Mouse (Mus musculus): Measurements from ENCODE around the gene Snx30. TPM values are rescaled to one million over a fixed set of nuclear protein-coding genes. Genes with fewer than 3 reads are reported as not detected.
A peak's percentile ranks its signal among the peaks of the same experiment; 100 is the strongest.

The Snx30 gene
- polyA plus RNA-seq (2015; fragmentation: Nextera tagmentation; extraction: Ambion mirVana), result 7.5 and 9.3 TPM in 2 replicates

DNA sequence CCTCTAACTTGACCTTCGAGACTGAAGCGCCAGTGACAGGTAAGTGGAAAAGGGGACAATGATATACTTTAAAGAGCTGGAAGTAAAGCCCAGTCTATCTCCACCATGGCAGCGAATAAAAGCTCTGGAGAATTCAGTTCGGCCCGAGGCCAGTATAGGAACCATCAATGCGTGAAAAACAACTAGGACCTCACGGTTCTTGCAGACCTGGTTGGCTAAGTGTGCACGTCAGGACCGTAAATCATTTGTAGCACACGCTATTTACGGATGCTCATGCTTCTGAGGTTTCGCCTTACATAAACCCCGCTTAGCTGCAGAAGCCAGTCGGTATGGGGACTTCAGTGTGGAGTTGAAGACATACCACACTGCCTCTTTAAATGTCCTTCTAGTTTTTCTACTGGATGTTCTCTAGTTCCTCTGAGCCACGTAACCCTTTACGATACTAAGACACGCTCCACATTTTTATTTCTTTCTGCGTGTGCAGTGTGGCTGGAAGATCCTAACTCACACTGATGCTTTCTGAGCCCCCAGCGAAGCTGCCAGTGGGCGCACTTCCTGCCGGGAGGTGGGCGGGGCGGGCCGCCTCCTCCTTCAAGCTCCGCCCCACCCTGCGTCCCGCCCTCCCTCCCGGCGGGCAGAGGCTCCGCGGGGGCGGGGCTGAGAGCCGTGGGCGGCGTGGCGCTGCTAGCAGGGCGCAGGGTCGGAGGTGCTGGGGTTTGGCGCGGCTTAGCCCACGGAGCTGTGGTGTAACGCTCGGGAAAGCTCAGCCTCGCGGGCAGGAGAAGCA is at the start of gene Snx30:
TSS of gene Snx30 (plus strand) at position 660 of the 787 bp plus-strand sequence.
- Histone ChIP-seq H3K9me3 (no peaks in the 10 kb centered on the region), H3K4me1 (peaks cover 13% of the 10 kb centered on the region), H3K4me3 (peak within 1 kb of the TSS; percentile 90), H3K27me3 (no peaks in the 10 kb centered on the region), H3K9ac (peak within 1 kb of the TSS; percentile 77), H3K27ac (peak within 1 kb of the TSS; percentile 82), H3K36me3 (no peaks in the 10 kb centered on the region), H3K4me2 (peak within 1 kb of the TSS; percentile 93)
- WGBS, result 2% methylated on average over 43 of the region's 45 CpGs
- ATAC-seq (ENCODE audit: insufficient number of reproducible peaks, low FRiP score, low TSS enrichment, low read depth), result peak; percentile 89

- Histone ChIP-seq H3K36me3 (peaks cover 4% of the 10 kb centered on the region; the same call in 1 of the 2 replicates), H3K9ac (no peak overlapping the region), H3K4me2 (no peak overlapping the region), H3K27ac (no peak overlapping the region), H3K27me3 (no peaks in the 10 kb centered on the region), H3K4me3 (no peak overlapping the region), H3K4me1 (peaks cover 4% of the 10 kb centered on the region), H3K9me3 (no peaks in the 10 kb centered on the region)
- 63% methylated on average over 9 of the region's 9 CpGs for WGBS
- no peak for ATAC-seq (ENCODE audit: insufficient number of reproducible peaks, low FRiP score, low TSS enrichment, low read depth)
Measured at GRCm38 (mm10) chr4:59756332-59757082, 49.1 kb upstream of the Snx30 start.

DNA sequence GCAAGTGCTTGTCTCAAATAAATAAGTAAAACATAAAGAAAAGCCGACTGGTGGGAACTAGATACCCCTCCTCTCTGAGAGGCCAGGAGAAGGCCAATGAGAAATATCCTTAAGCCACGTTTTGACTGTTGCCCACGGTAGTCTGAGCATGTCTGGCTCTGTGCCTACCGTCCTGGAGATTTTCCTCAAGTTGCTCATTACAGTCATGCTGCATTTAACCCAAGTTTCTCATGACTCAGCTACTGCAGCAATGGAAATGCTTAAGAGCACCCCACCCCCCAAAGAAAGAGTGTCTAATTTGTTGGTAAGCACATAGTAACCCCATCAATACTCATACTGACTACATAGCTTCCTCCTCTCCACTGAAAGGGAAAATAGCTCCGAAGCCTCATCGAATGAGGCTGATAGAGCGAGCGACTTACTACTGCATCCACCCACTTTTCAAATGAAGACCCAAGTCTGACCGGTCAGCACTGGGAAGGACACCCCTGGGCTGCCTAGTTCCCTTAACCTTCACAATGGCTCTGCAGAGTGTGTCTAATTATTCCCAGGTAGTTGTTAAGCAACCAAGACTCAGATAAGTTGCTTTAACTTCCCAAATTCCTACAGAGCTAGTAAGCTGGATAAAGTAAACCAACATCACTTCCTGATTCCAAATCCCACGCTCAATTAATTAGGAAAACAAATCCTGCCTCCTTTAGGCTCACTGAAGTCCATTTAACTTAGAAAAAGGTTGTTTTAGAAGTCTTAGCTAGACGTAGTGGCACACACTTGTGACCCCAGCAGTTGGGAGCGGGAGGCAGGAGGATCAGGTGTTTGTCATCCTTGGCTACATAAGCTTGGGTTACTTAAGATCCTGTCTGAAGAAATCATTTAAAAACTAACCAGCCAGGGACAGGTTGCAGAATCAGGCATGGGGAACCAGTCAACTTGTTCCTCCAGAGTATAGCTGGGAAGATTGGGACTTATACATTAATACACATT is 47.9 kb upstream of the Snx30 start:
- Histone ChIP-seq H3K4me1 (peaks cover 4% of the 10 kb centered on the region), H3K4me3 (no peak overlapping the region)
- 66% methylated on average over 12 of the region's 12 CpGs for WGBS

DNA sequence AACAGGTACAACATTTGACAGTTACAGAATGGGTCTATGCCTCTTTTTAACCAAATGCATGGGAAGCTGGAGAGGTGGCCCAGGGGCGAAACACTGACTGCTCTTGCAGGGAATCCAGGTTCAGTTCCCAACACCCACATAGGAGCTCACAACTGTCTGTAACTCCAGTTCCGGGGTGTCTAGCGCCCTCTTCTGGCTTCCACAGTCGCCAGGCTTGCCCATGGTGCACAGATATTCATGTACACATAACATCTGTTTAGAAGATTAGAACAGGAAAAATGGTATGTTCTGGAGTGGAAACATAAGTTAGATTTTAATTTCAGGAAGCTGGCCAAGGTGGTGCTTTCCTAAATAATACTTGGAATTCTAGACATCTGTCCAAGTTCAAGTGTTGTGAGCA is 45.6 kb upstream of the Snx30 start:
- H3K36me3 ChIP-seq, result no peaks in the 10 kb centered on the region
- H3K9ac ChIP-seq, result no peak overlapping the region
- no peak overlapping the region for H3K4me3 ChIP-seq
- ATAC-seq (ENCODE audit: insufficient number of reproducible peaks, low FRiP score, low TSS enrichment, low read depth), result no peak
- no peaks in the 10 kb centered on the region for H3K27me3 ChIP-seq
- H3K4me2 ChIP-seq, result no peak overlapping the region
- peaks cover 5% of the 10 kb centered on the region for H3K4me1 ChIP-seq
- no peaks in the 10 kb centered on the region for H3K9me3 ChIP-seq
- WGBS, result 74% methylated on average over 4 of the region's 4 CpGs
- H3K27ac ChIP-seq, result no peak overlapping the region

More for the DNA sequence above, 47.9 kb upstream of the Snx30 start:
- Histone ChIP-seq H3K4me2 (no peak overlapping the region), H3K27me3 (no peaks in the 10 kb centered on the region), H3K27ac (no peak overlapping the region), H3K36me3 (0 out of 2 replicates have a peak, but pooled peaks cover 2% of the 10 kb centered on the region), H3K9ac (no peak overlapping the region), H3K9me3 (no peaks in the 10 kb centered on the region)
- ATAC-seq (ENCODE audit: insufficient number of reproducible peaks, low FRiP score, low TSS enrichment, low read depth), result no peak

DNA sequence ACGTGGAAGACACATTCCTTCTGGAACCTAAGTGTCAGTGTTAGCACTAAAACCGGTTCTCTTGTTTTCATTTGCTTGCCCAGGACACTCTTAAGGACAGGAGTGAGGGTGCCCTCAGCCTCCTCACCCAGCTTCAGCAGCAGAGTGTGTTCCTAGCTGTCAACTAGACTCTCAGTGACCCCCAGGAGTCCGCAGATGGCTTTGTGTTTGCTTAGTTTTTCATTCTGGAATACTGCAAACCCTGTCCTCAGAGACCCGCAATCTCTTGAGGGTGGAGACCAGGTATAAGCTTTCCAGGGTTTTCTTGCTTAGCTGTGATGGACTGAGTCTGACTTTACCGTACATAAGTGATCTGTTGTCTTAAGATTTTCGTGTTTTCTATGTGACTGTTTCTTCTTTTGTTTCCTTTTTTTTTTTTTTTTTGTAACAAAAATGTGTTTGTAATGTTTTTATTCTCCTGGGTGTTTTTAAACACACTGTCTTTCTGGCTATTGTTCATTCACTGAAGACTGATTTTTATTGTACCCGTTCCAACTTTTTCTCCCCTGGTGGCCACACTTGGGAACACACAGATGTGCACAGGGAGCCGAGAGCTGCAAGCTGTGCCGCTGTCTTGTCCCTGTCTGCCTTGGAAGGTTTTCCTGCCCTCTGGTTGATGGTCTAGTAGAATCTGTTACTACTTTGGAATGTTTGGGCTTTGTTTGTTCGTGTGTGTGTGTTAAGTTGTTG is 44.8 kb upstream of the Snx30 start:
- WGBS, result 50% methylated on average over 10 of the region's 10 CpGs
- Histone ChIP-seq H3K27me3 (no peaks in the 10 kb centered on the region), H3K9ac (no peak overlapping the region), H3K4me2 (no peak overlapping the region), H3K4me1 (peaks cover 12% of the 10 kb centered on the region), H3K36me3 (no peaks in the 10 kb centered on the region), H3K27ac (no peak overlapping the region), H3K4me3 (no peak overlapping the region), H3K9me3 (no peaks in the 10 kb centered on the region)
- no peak for ATAC-seq (ENCODE audit: insufficient number of reproducible peaks, low FRiP score, low TSS enrichment, low read depth)

DNA sequence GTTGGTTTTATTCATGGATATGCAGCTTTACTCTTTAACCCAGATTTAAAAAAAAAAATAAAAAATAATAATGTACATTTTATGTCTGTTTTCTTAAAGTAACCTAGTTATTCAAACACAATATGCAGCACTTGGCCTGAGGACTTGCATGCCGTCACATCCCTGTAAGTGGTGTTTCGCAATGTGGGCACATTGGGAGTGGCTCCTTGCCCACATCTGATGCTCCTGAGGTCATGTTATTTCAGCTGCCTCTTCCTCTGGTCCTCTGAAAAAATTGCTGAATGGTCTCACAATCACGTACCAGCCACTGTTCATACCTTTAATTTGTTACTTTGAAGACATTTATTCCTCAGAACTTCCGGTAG is 44.3 kb upstream of the Snx30 start:
- H3K9ac ChIP-seq, result no peak overlapping the region

GRCm38 (mm10) chr4:59764950-59765349 is 40.7 kb upstream of the Snx30 start:
- H3K27me3 ChIP-seq, result no peaks in the 10 kb centered on the region
- H3K27ac ChIP-seq, result no peak overlapping the region
- 65% methylated on average over 7 of the region's 7 CpGs for WGBS
- ATAC-seq (ENCODE audit: insufficient number of reproducible peaks, low FRiP score, low TSS enrichment, low read depth), result no peak
- H3K9ac ChIP-seq, result no peak overlapping the region
- H3K4me1 ChIP-seq, result peaks cover 13% of the 10 kb centered on the region
- peaks cover 2% of the 10 kb centered on the region for H3K36me3 ChIP-seq
- no peak overlapping the region for H3K4me2 ChIP-seq
- H3K4me3 ChIP-seq, result no peak overlapping the region
- no peaks in the 10 kb centered on the region for H3K9me3 ChIP-seq

More for the DNA sequence above, 44.3 kb upstream of the Snx30 start:
- no peak for ATAC-seq (ENCODE audit: insufficient number of reproducible peaks, low FRiP score, low TSS enrichment, low read depth)
- Histone ChIP-seq H3K27ac (no peak overlapping the region), H3K9me3 (no peaks in the 10 kb centered on the region), H3K27me3 (no peaks in the 10 kb centered on the region), H3K4me2 (no peak overlapping the region), H3K4me3 (no peak overlapping the region), H3K36me3 (no peaks in the 10 kb centered on the region), H3K4me1 (peaks cover 13% of the 10 kb centered on the region)
- 71% methylated on average over 4 of the region's 4 CpGs for WGBS

DNA sequence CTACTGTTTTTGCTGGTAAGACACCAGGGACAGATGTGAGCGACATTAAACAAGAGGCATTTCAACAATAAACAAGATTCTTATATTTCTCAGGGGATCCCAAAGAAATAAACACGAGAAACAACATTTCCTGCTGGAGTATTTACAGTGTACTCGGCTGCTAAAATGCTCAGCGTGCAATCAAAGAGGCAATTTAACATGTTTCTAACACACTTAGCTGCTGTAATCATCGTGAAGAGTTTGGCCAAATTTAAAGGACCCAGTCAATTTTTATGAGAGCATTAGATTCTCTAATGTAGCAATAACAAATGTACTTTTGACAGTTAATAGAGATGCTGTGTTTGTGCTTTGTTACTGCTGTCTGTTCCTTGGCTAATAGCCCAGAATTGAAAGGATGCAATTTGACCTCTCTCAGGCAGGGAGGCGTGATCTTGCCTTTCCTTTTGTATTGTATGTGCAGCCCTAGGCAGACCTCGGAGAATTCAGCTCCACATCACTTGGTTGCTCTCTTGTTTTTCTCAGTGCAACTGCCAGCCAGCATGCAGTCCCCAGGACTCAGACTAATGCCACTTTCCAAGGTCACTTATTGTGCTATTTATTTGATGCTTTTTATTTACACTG is 40.1 kb upstream of the Snx30 start:
- Histone ChIP-seq H3K4me3 (no peak overlapping the region), H3K4me2 (no peak overlapping the region), H3K27me3 (no peaks in the 10 kb centered on the region), H3K9me3 (no peaks in the 10 kb centered on the region), H3K36me3 (peaks cover 7% of the 10 kb centered on the region), H3K4me1 (peaks cover 11% of the 10 kb centered on the region), H3K9ac (no peak overlapping the region), H3K27ac (peak overlapping the region; percentile 38; the same call in 1 of the 2 replicates)
- 19% methylated on average over 7 of the region's 7 CpGs for WGBS
- 0 out of 2 replicates have a peak, but pooled peaks have one; percentile 52 for ATAC-seq (ENCODE audit: insufficient number of reproducible peaks, low FRiP score, low TSS enrichment, low read depth)

- Histone ChIP-seq H3K27ac (no peak overlapping the region), H3K36me3 (peaks cover 23% of the 10 kb centered on the region), H3K4me3 (no peak overlapping the region), H3K27me3 (no peaks in the 10 kb centered on the region), H3K9me3 (no peaks in the 10 kb centered on the region), H3K9ac (no peak overlapping the region), H3K4me1 (peaks cover 8% of the 10 kb centered on the region; the same call in 1 of the 2 replicates), H3K4me2 (no peak overlapping the region)
- 88% methylated on average over 2 of the region's 2 CpGs for WGBS
- ATAC-seq (ENCODE audit: insufficient number of reproducible peaks, low FRiP score, low TSS enrichment, low read depth), result no peak
Measured at GRCm38 (mm10) chr4:59767717-59768116, 37.9 kb upstream of the Snx30 start.

DNA sequence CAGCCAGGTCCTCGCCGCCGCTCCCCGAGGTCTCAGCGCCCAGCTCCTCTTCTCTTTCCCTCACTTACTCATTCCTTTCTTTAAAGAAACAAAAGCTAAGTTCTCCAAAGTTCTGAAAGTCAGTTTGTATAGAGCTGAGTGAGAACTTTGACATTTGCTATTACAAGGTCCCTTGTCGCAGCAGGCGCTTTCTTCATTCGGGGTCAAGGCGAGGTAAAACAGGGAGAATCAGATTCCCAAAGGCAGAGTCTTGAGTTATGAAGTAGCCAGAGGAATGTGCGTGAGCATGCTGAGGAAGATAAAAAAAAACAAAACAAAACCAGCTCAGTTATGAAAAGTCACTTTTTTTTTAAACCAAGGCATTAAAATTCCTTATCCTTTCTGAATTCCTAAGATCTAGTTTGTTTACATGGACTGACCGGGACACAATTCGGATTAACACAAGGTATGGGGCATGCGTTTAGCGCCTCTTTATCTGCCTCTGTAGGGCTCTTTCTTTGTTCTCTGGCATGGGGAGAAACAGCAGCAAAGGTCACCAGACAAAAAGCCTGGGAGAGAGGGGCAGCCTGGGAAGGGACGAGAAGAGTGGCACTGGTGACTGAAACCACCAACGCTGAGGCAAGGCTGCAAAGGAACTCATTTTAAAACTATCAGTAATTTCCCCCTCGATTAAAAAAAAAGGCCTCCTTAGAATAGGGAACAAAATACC is 33.3 kb upstream of the Snx30 start:
- peaks cover 39% of the 10 kb centered on the region for H3K36me3 ChIP-seq
- no peak overlapping the region for H3K4me3 ChIP-seq
- 85% methylated on average over 17 of the region's 17 CpGs for WGBS
- ATAC-seq (ENCODE audit: insufficient number of reproducible peaks, low FRiP score, low TSS enrichment, low read depth), result no peak
- H3K9ac ChIP-seq, result no peak overlapping the region
- no peaks in the 10 kb centered on the region for H3K9me3 ChIP-seq
- no peaks in the 10 kb centered on the region for H3K4me1 ChIP-seq
- no peaks in the 10 kb centered on the region for H3K27me3 ChIP-seq
- no peak overlapping the region for H3K4me2 ChIP-seq
- no peak overlapping the region for H3K27ac ChIP-seq

All from limb, embryonic 15.5 days (tissue).